Mouse (Mus musculus) hindbrain, embryonic 11.5 days (tissue): ENCODE results near the gene Fxyd6. TPM values are rescaled to one million over a fixed set of nuclear protein-coding genes. Genes with fewer than 3 reads are reported as not detected.

Experiments
- ATAC-seq: fragments of 200-750 bp; cut with Nextera tagmentation; 2 replicates; pipeline ENCODE4 v1.8.0; 2017; ENCODE audit warnings: mild to moderate bottlenecking, moderate TSS enrichment, moderate library complexity; ENCODE audit not compliant: low FRiP score
- DNase-seq: peaks from one replicate; pipeline ENCODE4 v3.0.0-alpha.2; 2015; ENCODE audit warnings: low spot score
- H3K27ac ChIP-seq: fragments of 300-500 bp; sonication (generic); 2 replicates; pipeline ENCODE4 v1.5.1; 2014; ENCODE audit warnings: mild to moderate bottlenecking, low read depth, low read length
- H3K27me3 ChIP-seq: fragments of 300-500 bp; sonication (generic); 2 replicates; pipeline ENCODE4 v1.6.1; 2014; ENCODE audit warnings: mild to moderate bottlenecking, low read length, moderate library complexity, mixed read lengths; ENCODE audit not compliant: control insufficient read depth, insufficient read depth
- H3K36me3 ChIP-seq: fragments of 300-500 bp; sonication (generic); 2 replicates; pipeline ENCODE4 v1.6.1; 2014; ENCODE audit warnings: mild to moderate bottlenecking, low read length, moderate library complexity, mixed read lengths; ENCODE audit not compliant: control insufficient read depth, insufficient read depth
- H3K4me1 ChIP-seq: fragments of 300-500 bp; sonication (generic); replicated peaks from 2 replicates; pipeline ENCODE4 v1.6.1; 2014; ENCODE audit warnings: low read length, mixed read lengths; ENCODE audit not compliant: control insufficient read depth, insufficient read depth
- H3K4me2 ChIP-seq: fragments of 300-500 bp; sonication (generic); replicated peaks from 2 replicates; pipeline ENCODE4 v1.6.1; 2014; ENCODE audit warnings: mild to moderate bottlenecking, low read depth, low read length
- H3K4me3 ChIP-seq: fragments of 300-500 bp; sonication (generic); 2 replicates; pipeline ENCODE4 v1.5.1; 2014; ENCODE audit warnings: low read depth, low read length
- H3K9ac ChIP-seq: fragments of 300-500 bp; sonication (generic); 2 replicates; pipeline ENCODE4 v1.6.1; 2014; ENCODE audit warnings: low read depth, low read length
- H3K9me3 ChIP-seq: fragments of 300-500 bp; sonication (generic); 2 replicates; pipeline ENCODE4 v1.6.1; 2016; ENCODE audit warnings: low read length; ENCODE audit not compliant: control insufficient read depth
- WGBS: fragments of 180-500 bp; shearing (Covaris S2); extraction: QIAGEN DNeasy Blood & Tissue Kit; methylation state at CpG from one replicate; pipeline ENCODE4 v1.1.7; 2014; 5-methylcytosine and 5-hydroxymethylcytosine counted together
- polyA plus RNA-seq: library from polyadenylated mRNA; unstranded; fragments of >200 nt; fragmentation: Nextera tagmentation; extraction: Ambion mirVana; gene quantifications from 2 replicates; pipeline ENCODE4 v1.2.1, GENCODE M21; 2014

The Fxyd6 gene
- polyA plus RNA-seq, 1 experiment from 2014 or later, result 111 TPM

DNA sequence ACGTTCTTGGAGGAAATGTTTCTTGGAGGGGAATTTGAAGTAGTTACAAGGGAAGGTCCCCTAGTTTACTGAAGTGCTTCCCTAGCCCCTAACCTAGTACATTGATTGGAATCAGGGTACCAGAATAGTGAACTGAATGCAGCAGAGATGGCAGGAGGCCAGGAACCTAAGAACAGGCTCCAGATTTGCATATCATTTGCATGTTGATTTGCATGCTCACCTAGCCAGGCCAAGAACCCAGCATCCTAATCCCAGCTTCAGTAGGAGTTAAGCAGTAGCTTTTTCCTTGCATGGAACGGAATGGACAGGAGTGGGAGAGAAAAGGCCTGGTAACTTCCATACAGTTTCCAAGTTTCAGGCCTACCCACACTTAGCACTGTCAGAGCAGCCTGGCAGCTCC is 64.2 kb downstream of the Fxyd6 start:
- 67% methylated on average over 2 of the region's 2 CpGs for WGBS
- peaks cover 4% of the 10 kb centered on the region; the same call in 1 of the 2 replicates for H3K4me1 ChIP-seq
- ATAC-seq (no peak), DNase-seq (no peak)
- peaks cover 41% of the 10 kb centered on the region for H3K27me3 ChIP-seq
- no peak overlapping the region for H3K4me2 ChIP-seq
- H3K9ac ChIP-seq, result no peak overlapping the region
- no peak overlapping the region for H3K4me3 ChIP-seq
- no peaks in the 10 kb centered on the region for H3K9me3 ChIP-seq
- H3K36me3 ChIP-seq, result no peaks in the 10 kb centered on the region
- no peak overlapping the region for H3K27ac ChIP-seq

DNA sequence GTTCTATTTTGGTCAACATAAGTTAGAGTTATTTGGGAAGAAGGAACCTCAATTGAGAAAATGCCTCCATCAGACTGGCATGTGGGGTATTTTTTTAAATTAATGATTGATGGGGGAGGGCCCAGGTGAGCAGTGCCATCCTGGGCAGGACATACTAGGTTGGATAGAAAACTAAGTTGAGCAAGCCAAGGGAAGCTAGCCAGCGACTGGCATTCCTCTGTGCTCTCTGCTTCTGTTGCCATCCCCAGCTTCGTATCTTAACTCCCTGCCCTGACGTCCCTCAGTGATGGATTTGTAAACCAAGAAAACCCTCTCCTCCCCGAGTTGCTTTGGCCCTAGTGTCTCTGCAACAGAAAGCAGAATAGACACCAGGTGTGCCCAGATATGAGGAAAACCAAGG is 69.0 kb downstream of the Fxyd6 start:
- no peak overlapping the region for H3K9ac ChIP-seq
- no peaks in the 10 kb centered on the region for H3K9me3 ChIP-seq
- H3K4me2 ChIP-seq, result no peak overlapping the region
- no peaks in the 10 kb centered on the region for H3K27me3 ChIP-seq
- no peak for DNase-seq
- no peak overlapping the region for H3K4me3 ChIP-seq
- 0 out of 2 replicates have a peak, but pooled peaks cover 2% of the 10 kb centered on the region for H3K4me1 ChIP-seq
- no peak for ATAC-seq
- H3K27ac ChIP-seq, result no peak overlapping the region
- no peaks in the 10 kb centered on the region for H3K36me3 ChIP-seq
- 79% methylated on average over 4 of the region's 4 CpGs for WGBS

DNA sequence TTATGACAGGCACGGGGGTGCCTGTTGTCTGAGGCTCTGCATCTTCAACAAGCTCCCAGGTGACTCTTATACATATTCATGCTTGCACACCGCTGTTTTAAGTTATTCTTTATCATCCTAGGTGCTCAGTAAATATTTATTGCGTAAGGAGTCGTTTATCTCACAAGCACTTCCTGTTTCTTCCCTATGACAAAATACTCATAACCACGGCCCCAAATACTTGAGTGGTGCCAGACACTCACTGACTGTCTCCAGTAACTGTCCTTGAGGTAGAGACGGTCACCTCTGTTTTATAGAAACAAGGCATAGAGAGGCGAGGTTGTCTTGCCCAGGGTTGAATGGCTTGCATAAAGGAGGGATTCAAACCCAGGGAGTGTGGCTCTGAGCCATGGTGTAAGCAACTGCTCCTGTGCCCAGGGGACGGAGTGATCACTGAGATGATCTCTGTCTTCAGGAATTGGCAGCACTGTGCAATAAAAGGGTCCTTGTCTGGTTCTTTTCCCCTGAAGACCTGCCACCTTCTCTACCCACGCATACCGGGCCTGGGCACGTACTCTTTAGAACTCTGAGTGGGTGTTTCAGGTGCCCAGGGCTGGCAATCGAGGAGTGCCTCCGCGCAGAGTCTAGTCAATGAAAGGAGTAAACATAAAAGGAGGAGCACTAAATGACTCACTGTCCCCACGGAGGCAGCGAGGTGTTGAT is 70.2 kb downstream of the Fxyd6 start:
- Histone ChIP-seq H3K4me1 (0 out of 2 replicates have a peak, but pooled peaks cover 2% of the 10 kb centered on the region), H3K4me3 (no peak overlapping the region), H3K9me3 (no peaks in the 10 kb centered on the region), H3K36me3 (no peaks in the 10 kb centered on the region), H3K4me2 (no peak overlapping the region), H3K9ac (no peak overlapping the region), H3K27me3 (no peaks in the 10 kb centered on the region), H3K27ac (no peak overlapping the region)
- 85% methylated on average over 16 of the region's 16 CpGs for WGBS
- DNase-seq, result no peak
- ATAC-seq, result no peak

DNA sequence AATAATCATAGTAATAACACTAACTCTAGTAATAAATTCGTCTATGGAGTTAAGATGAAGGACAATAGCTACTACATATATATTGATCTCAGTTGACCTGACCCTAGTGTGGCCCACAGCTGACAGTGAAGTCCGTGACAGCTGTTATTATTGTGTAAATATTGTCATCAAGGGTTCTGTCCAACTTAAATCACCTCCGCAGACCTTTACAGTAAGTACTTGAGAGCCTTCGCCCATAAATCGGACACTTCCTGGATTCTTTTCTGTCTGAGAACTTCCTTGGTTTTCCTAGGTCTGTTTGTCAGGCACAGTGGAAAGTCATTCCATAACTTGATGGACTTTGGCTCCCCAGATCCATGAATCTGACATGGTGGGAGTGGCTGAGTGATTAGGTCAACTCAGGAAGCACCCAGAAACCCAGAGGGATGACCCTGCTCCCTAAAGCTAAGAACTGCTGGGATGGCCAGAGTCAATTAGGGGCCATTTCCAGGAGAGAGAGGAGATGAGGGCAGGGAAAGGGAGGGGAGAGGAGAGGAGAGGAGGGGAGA is 74.3 kb downstream of the Fxyd6 start:
- no peak overlapping the region for H3K4me2 ChIP-seq
- H3K4me3 ChIP-seq, result no peak overlapping the region
- no peak overlapping the region for H3K9ac ChIP-seq
- no peaks in the 10 kb centered on the region for H3K9me3 ChIP-seq
- H3K27me3 ChIP-seq, result no peaks in the 10 kb centered on the region
- DNase-seq, result no peak
- 82% methylated on average over 5 of the region's 5 CpGs for WGBS
- no peak overlapping the region for H3K27ac ChIP-seq
- no peaks in the 10 kb centered on the region for H3K4me1 ChIP-seq
- no peak for ATAC-seq
- H3K36me3 ChIP-seq, result no peaks in the 10 kb centered on the region

Other genes with a start within 250 kb of the Fxyd6 start
- gene Scn4b, start 231.8 kb upstream of the Fxyd6 start, polyA plus RNA-seq, result 0.12 and 0.14 TPM in 2 replicates
- gene BC049352, start 188.2 kb upstream of the Fxyd6 start, polyA plus RNA-seq, result not detected in 2 replicates
- 0.15 TPM in 1 of 2 replicates, not detected in the other for gene Tmprss4, start 166.1 kb upstream of the Fxyd6 start, polyA plus RNA-seq
- 0.49 and 0.51 TPM in 2 replicates for gene Il10ra, start 101.0 kb upstream of the Fxyd6 start, polyA plus RNA-seq
- 0.06 and 0.19 TPM in 2 replicates for gene Tmprss13, start 51.1 kb upstream of the Fxyd6 start, polyA plus RNA-seq
- 1.0 and 1.5 TPM in 2 replicates for gene Fxyd2, start 29.5 kb downstream of the Fxyd6 start, polyA plus RNA-seq
- gene Dscaml1, start 56.4 kb downstream of the Fxyd6 start, polyA plus RNA-seq, result 0.52 and 0.80 TPM in 2 replicates